Mouse (Mus musculus): Measurements from ENCODE around the gene Ugt1a1.
"Not testable (repeated sequence)": the region's sequence is repeated elsewhere in the genome, so short reads cannot be mapped to it uniquely, and the experiment has no call there.

Gene Ugt1a1

GRCm38 (mm10) chr1:88218591-88218990 is 6.8 kb downstream of the Ugt1a1 start:
- peak; percentile 22 for DNase-seq (ENCODE audit: low spot score)

- peak; percentile 10 for DNase-seq (ENCODE audit: low spot score)
These were observed 7.3 kb downstream of the Ugt1a1 start for GRCm38 (mm10) chr1:88219054-88219453.

GRCm38 (mm10) chr1:88220336-88220735 is 8.6 kb downstream of the Ugt1a1 start:
- peak; percentile 24 for DNase-seq (ENCODE audit: low spot score)

- peak; percentile 15 for DNase-seq (ENCODE audit: low spot score)
These were observed 10.5 kb downstream of the Ugt1a1 start for GRCm38 (mm10) chr1:88222216-88222615.

GRCm38 (mm10) chr1:88223011-88223515 is 11.3 kb downstream of the Ugt1a1 start:
- not testable (repeated sequence) for DNase-seq (ENCODE audit: low spot score)

- no peak for DNase-seq (ENCODE audit: low spot score)
These were observed 11.8 kb downstream of the Ugt1a1 start for GRCm38 (mm10) chr1:88223591-88223990.

GRCm38 (mm10) chr1:88224029-88224776 is 12.4 kb downstream of the Ugt1a1 start:
- peak; percentile 31 for DNase-seq (ENCODE audit: low spot score)

GRCm38 (mm10) chr1:88225301-88225700 is 13.5 kb downstream of the Ugt1a1 start:
- DNase-seq (ENCODE audit: low spot score), result not testable (repeated sequence)

GRCm38 (mm10) chr1:88225741-88226140 is 14.0 kb downstream of the Ugt1a1 start:
- DNase-seq (ENCODE audit: low spot score), result no peak

- no peak for DNase-seq (ENCODE audit: low spot score)
These were observed 15.1 kb downstream of the Ugt1a1 start, which contains the start of gene Mroh2a for GRCm38 (mm10) chr1:88226670-88227379. Gene Mroh2a, plus strand, starts transcription at chr1:88226986.

- DNase-seq (ENCODE audit: low spot score), result no peak
These were observed 15.7 kb downstream of the Ugt1a1 start for GRCm38 (mm10) chr1:88227482-88227881.

- no peak for DNase-seq (ENCODE audit: low spot score)
These were observed 16.4 kb downstream of the Ugt1a1 start for GRCm38 (mm10) chr1:88228121-88228520.

GRCm38 (mm10) chr1:88229566-88229965 is 17.8 kb downstream of the Ugt1a1 start:
- DNase-seq (ENCODE audit: low spot score), result no peak

GRCm38 (mm10) chr1:88229986-88230385 is 18.2 kb downstream of the Ugt1a1 start:
- no peak for DNase-seq (ENCODE audit: low spot score)

- DNase-seq (ENCODE audit: low spot score), result no peak
These were observed 18.7 kb downstream of the Ugt1a1 start for GRCm38 (mm10) chr1:88230421-88230820.

GRCm38 (mm10) chr1:88230981-88231802 is 19.4 kb downstream of the Ugt1a1 start:
- DNase-seq (ENCODE audit: low spot score), result no peak

GRCm38 (mm10) chr1:88231803-88232499 is 20.2 kb downstream of the Ugt1a1 start:
- DNase-seq (ENCODE audit: low spot score), result no peak

- no peak for DNase-seq (ENCODE audit: low spot score)
These were observed 21.1 kb downstream of the Ugt1a1 start for GRCm38 (mm10) chr1:88232664-88233380.

GRCm38 (mm10) chr1:88233421-88234247 is 21.9 kb downstream of the Ugt1a1 start:
- DNase-seq (ENCODE audit: low spot score), result no peak

GRCm38 (mm10) chr1:88234248-88234610 is 22.5 kb downstream of the Ugt1a1 start:
- no peak for DNase-seq (ENCODE audit: low spot score)

Measured in yolk sac, embryonic 10.5 days (tissue).